Mouse (Mus musculus): ENCODE data around the gene Ppip5k1.

- TF ChIP-seq CTCF (IDR thresholded peaks at IDR 0.05; ENCODE audit: insufficient read depth, low read length): no peak
- TF ChIP-seq POLR2A (IDR thresholded peaks at IDR 0.05; ENCODE audit: borderline replicate concordance, extremely low read depth, low read depth, low read length): no peak
These were observed 19.6 kb upstream of the Ppip5k1 start for GRCm38 (mm10) chr2:121374766-121375165.
